8 mouse cellular contexts compared by ENCODE assay signal in the genomic region with DNA sequence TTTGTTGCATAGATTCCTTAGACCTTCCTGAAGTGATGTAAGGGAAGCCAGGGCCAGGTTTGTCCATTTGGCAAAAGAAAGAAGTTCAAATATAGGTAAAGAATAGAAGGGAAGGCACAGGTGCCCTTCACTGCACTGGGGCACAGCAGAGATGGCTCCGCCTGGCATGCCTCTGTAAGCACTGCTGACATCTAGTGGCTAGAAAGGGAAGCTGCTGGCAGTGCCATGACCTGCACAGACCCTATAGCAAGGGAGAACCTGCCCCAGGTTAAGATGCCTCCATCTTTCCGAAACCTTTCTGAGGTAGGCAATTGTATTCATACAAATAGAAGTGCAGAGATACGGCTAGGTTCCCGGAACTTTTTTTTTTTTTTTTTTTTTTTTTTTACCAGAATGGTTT. TPM values are rescaled to one million over a fixed set of nuclear protein-coding genes. Genes with fewer than 3 reads are reported as not detected.
DNase-seq lines count a peak whose midpoint lies in the region; ATAC-seq lines count a peak whose summit lies in the region.

No protein-coding gene starts in this region.

- no peak overlapping the region for H3K4me2 ChIP-seq in intestine, embryonic 15.5 days (replicated peaks)
- no peak overlapping the region for H3K4me2 ChIP-seq in liver, embryonic 11.5 days
- no peak overlapping the region for H3K4me2 ChIP-seq in neural tube, embryonic 13.5 days

- no peaks in the 10 kb centered on the region for H3K27me3 ChIP-seq in embryonic facial prominence, embryonic 10.5 days (replicated peaks; ENCODE audit: low read depth, poor library complexity, severe bottlenecking)
- H3K27me3 ChIP-seq in intestine, embryonic 15.5 days (replicated peaks) = no peaks in the 10 kb centered on the region
- H3K27me3 ChIP-seq in liver, embryonic 11.5 days (replicated peaks; ENCODE audit: control insufficient read depth, insufficient read depth, low read length) = no peaks in the 10 kb centered on the region
- no peaks in the 10 kb centered on the region for H3K27me3 ChIP-seq in neural tube, embryonic 13.5 days

- peak; percentile 77; the same call in 1 of the 2 replicates for ATAC-seq in intestine, embryonic 15.5 days
- peak; percentile 85 for ATAC-seq in liver, embryonic 11.5 days (replicated peaks; ENCODE audit: low FRiP score)
- ATAC-seq in neural tube, embryonic 13.5 days (ENCODE audit: low read depth) = peak; percentile 79; the same call in 1 of the 2 replicates

- 77% methylated on average over 4 of the region's 4 CpGs for WGBS in embryonic facial prominence, embryonic 10.5 days
- 81% methylated on average over 4 of the region's 4 CpGs for whole genome bisulfite sequencing in intestine, embryonic 15.5 days
- 70% methylated on average over 4 of the region's 4 CpGs for WGBS in liver, embryonic 11.5 days
- 73% methylated on average over 4 of the region's 4 CpGs for WGBS in neural tube, embryonic 13.5 days

- no peaks in the 10 kb centered on the region for H3K9me3 ChIP-seq in embryonic facial prominence, embryonic 10.5 days
- H3K9me3 ChIP-seq in intestine, embryonic 15.5 days = no peaks in the 10 kb centered on the region
- H3K9me3 ChIP-seq in liver, embryonic 11.5 days (ENCODE audit: control insufficient read depth, low read length) = no peaks in the 10 kb centered on the region
- H3K9me3 ChIP-seq in neural tube, embryonic 13.5 days = no peaks in the 10 kb centered on the region

- no peak overlapping the region for H3K27ac ChIP-seq in embryonic facial prominence, embryonic 10.5 days (replicated peaks)
- H3K27ac ChIP-seq in intestine, embryonic 15.5 days = no peak overlapping the region
- no peak overlapping the region for H3K27ac ChIP-seq in liver, embryonic 11.5 days (ENCODE audit: low read depth, low read length)
- H3K27ac ChIP-seq in neural tube, embryonic 13.5 days (replicated peaks) = no peak overlapping the region

- no peak overlapping the region for H3K4me3 ChIP-seq in embryonic facial prominence, embryonic 10.5 days
- H3K4me3 ChIP-seq in intestine, embryonic 15.5 days (replicated peaks) = no peak overlapping the region
- no peak overlapping the region for H3K4me3 ChIP-seq in liver, embryonic 11.5 days (ENCODE audit: low read depth, low read length)
- no peak overlapping the region for H3K4me3 ChIP-seq in neural tube, embryonic 13.5 days

- H3K9ac ChIP-seq in intestine, embryonic 15.5 days = no peak overlapping the region
- no peak overlapping the region for H3K9ac ChIP-seq in liver, embryonic 11.5 days (ENCODE audit: low read depth, low read length)
- H3K9ac ChIP-seq in neural tube, embryonic 13.5 days = no peak overlapping the region

- H3K4me1 ChIP-seq in embryonic facial prominence, embryonic 10.5 days = no peaks in the 10 kb centered on the region
- H3K4me1 ChIP-seq in intestine, embryonic 15.5 days (replicated peaks) = no peaks in the 10 kb centered on the region
- H3K4me1 ChIP-seq in liver, embryonic 11.5 days (replicated peaks; ENCODE audit: control insufficient read depth, insufficient read depth, low read length) = no peaks in the 10 kb centered on the region
- H3K4me1 ChIP-seq in neural tube, embryonic 13.5 days (replicated peaks) = no peaks in the 10 kb centered on the region

- DNase-seq in right cerebral cortex, postnatal 10 days (ENCODE audit: low spot score in 2 of 2) = peak; percentile 50 to 56
- DNase-seq in right cerebral cortex, postnatal 25 days = no peak
- DNase-seq in adrenal gland, adult 8-10 months = peak; percentile 29
- DNase-seq in embryonic facial prominence, embryonic 10.5 days (ENCODE audit: low spot score) = peak; percentile 46
- no peak for DNase-seq in liver, embryonic 11.5 days (ENCODE audit: low spot score)
- peak; percentile 56 to 64 for DNase-seq in thymus, postnatal 36 days

- H3K36me3 ChIP-seq in embryonic facial prominence, embryonic 10.5 days (replicated peaks) = peaks cover 48% of the 10 kb centered on the region
- H3K36me3 ChIP-seq in intestine, embryonic 15.5 days = peaks cover 6% of the 10 kb centered on the region; the same call in 1 of the 2 replicates
- peaks cover 8% of the 10 kb centered on the region; the same call in 1 of the 2 replicates for H3K36me3 ChIP-seq in liver, embryonic 11.5 days (ENCODE audit: control insufficient read depth, insufficient read depth, low read length)
- H3K36me3 ChIP-seq in neural tube, embryonic 13.5 days = peaks cover 27% of the 10 kb centered on the region

RNA-seq across cellular contexts. Expression of gene Adcy7, which starts 27.9 kb away (rescaled TPM):
- total RNA-seq in adrenal gland, adult 8-10 months (2022) = 10 to 100 TPM in 2 of 4 experiments, 1 to 10 TPM in 2; 6.4 to 28.7 (median 14.2) TPM
- 2.4 and 2.6 TPM in 2 replicates for polyA plus RNA-seq in embryonic facial prominence, embryonic 10.5 days (2016; fragmentation: Nextera tagmentation; extraction: Ambion mirVana)
- polyA plus RNA-seq in intestine, embryonic 15.5 days (2015; fragmentation: Nextera tagmentation; extraction: Ambion mirVana) = 3.1 and 3.2 TPM in 2 replicates
- 46.6 and 49.7 TPM in 2 replicates for polyA plus RNA-seq in liver, embryonic 11.5 days (2014; fragmentation: Nextera tagmentation; extraction: Ambion mirVana)
- 2.5 and 3.2 TPM in 2 replicates for polyA plus RNA-seq in neural tube, embryonic 13.5 days (2015; fragmentation: Nextera tagmentation; extraction: Ambion mirVana)

RNA-seq across cellular contexts. Expression of gene Tent4b, which starts 45.3 kb away (rescaled TPM):
- total RNA-seq in adrenal gland, adult 8-10 months (2022) = 10 to 100 TPM; 29.1 to 39.6 (median 34.1) TPM
- polyA plus RNA-seq in embryonic facial prominence, embryonic 10.5 days (2016; fragmentation: Nextera tagmentation; extraction: Ambion mirVana) = 9.9 and 11.6 TPM in 2 replicates
- 6.3 and 7.0 TPM in 2 replicates for polyA plus RNA-seq in intestine, embryonic 15.5 days (2015; fragmentation: Nextera tagmentation; extraction: Ambion mirVana)
- 11.2 and 11.9 TPM in 2 replicates for polyA plus RNA-seq in liver, embryonic 11.5 days (2014; fragmentation: Nextera tagmentation; extraction: Ambion mirVana)
- polyA plus RNA-seq in neural tube, embryonic 13.5 days (2015; fragmentation: Nextera tagmentation; extraction: Ambion mirVana) = 10.0 and 11.2 TPM in 2 replicates

Comparison
In these comparisons a context has a peak if more than half of its experiments do, and no peak if none do; other contexts are left out.
1. DNase-seq: peak in right cerebral cortex, postnatal 10 days (2 of 2), adrenal gland, adult 8-10 months (single experiment), embryonic facial prominence, embryonic 10.5 days (single experiment) and thymus, postnatal 36 days (2 of 2); none in right cerebral cortex, postnatal 25 days (single experiment) and liver, embryonic 11.5 days (single experiment).
2. RNA of gene Adcy7, which starts 27.9 kb away (polyA plus RNA-seq): 46.6 to 49.7 TPM in liver, embryonic 11.5 days; 2.5 to 3.2 TPM in neural tube, embryonic 13.5 days, 3.1 to 3.2 TPM in intestine, embryonic 15.5 days and 2.4 to 2.6 TPM in embryonic facial prominence, embryonic 10.5 days; every median in the first group is over 10 times any median in the second.
3. Peak in every context shown above with its lines, with median percentiles within 50 percentile points of each other: ATAC-seq.